Comparison of ENCODE assay signal across 7 mouse cellular contexts in genomic region chr7:67451157-67451793, GRCm38 (mm10).
DNase-seq lines count a peak whose midpoint lies in the region; ATAC-seq lines count a peak whose summit lies in the region.

No protein-coding gene starts in this region.

- H3K4me2 ChIP-seq in midbrain, embryonic 13.5 days (replicated peaks): no peak overlapping the region
- no peak overlapping the region for H3K4me2 ChIP-seq in forebrain, embryonic 13.5 days

- no peak overlapping the region for H3K4me3 ChIP-seq in midbrain, embryonic 13.5 days (replicated peaks)
- H3K4me3 ChIP-seq in forebrain, embryonic 13.5 days: no peak overlapping the region

- H3K36me3 ChIP-seq in midbrain, embryonic 13.5 days: no peaks in the 10 kb centered on the region
- no peaks in the 10 kb centered on the region for H3K36me3 ChIP-seq in forebrain, embryonic 13.5 days (ENCODE audit: poor library complexity, severe bottlenecking)

- H3K4me1 ChIP-seq in midbrain, embryonic 13.5 days (replicated peaks): peaks cover 3% of the 10 kb centered on the region
- peaks cover 5% of the 10 kb centered on the region for H3K4me1 ChIP-seq in forebrain, embryonic 13.5 days

- no peak overlapping the region for H3K9ac ChIP-seq in midbrain, embryonic 13.5 days (replicated peaks)
- H3K9ac ChIP-seq in forebrain, embryonic 13.5 days: no peak overlapping the region

- no peaks in the 10 kb centered on the region for H3K27me3 ChIP-seq in midbrain, embryonic 13.5 days
- no peaks in the 10 kb centered on the region for H3K27me3 ChIP-seq in forebrain, embryonic 13.5 days

- peak; percentile 78 for ATAC-seq in common myeloid progenitor, adult 5-6 weeks (replicated peaks; ENCODE audit: low read depth, poor library complexity, severe bottlenecking)
- ATAC-seq in midbrain, embryonic 13.5 days: no peak
- no peak for ATAC-seq in forebrain, embryonic 13.5 days

- WGBS in midbrain, embryonic 13.5 days: 88% methylated on average over 6 of the region's 6 CpGs
- 87% methylated on average over 6 of the region's 6 CpGs for WGBS in forebrain, embryonic 13.5 days

- H3K27ac ChIP-seq in midbrain, embryonic 13.5 days: no peak overlapping the region
- H3K27ac ChIP-seq in forebrain, embryonic 13.5 days: no peak overlapping the region

- no peaks in the 10 kb centered on the region for H3K9me3 ChIP-seq in midbrain, embryonic 13.5 days
- no peaks in the 10 kb centered on the region for H3K9me3 ChIP-seq in forebrain, embryonic 13.5 days (replicated peaks)

- peak; percentile 9 to 30 for DNase-seq in CD8-positive naive resting alpha-beta T cell, adult 2 months (ENCODE audit: low read depth in 2 of 2, low spot score in 2 of 2)
- peak; percentile 69 for DNase-seq in induced T-regulatory cell, adult 2 months (ENCODE audit: low read depth)
- peak; percentile 75 for DNase-seq in lung, postnatal 36 days
- no peak for DNase-seq in layer of hippocampus, adult 8-10 months (ENCODE audit: low spot score in 2 of 2)

Comparison
In these comparisons a context has a peak if more than half of its experiments do, and no peak if none do; other contexts are left out.
1. DNase-seq: peak in CD8-positive naive resting alpha-beta T cell, adult 2 months (2 of 2), induced T-regulatory cell, adult 2 months (single experiment) and lung, postnatal 36 days (single experiment); none in layer of hippocampus, adult 8-10 months (0 of 2).